Mouse (Mus musculus) midbrain, embryonic 14.5 days (tissue): Measurements from ENCODE around the gene Rnf145. TPM values are rescaled to one million over a fixed set of nuclear protein-coding genes. Genes with fewer than 3 reads are reported as not detected.

Experiments
- ATAC-seq: fragments of 200-750 bp; cut with Nextera tagmentation; 2 replicates; pipeline ENCODE4 v1.8.0; 2017; ENCODE audit warnings: moderate number of reproducible peaks, moderate library complexity; ENCODE audit not compliant: low FRiP score, low TSS enrichment
- DNase-seq: peaks from one replicate; pipeline ENCODE4 v3.0.0-alpha.2; 2015
- H3K27ac ChIP-seq: fragments of 300-500 bp; sonication (generic); replicated peaks from 2 replicates; pipeline ENCODE4 v1.5.1; 2014; ENCODE audit warnings: mild to moderate bottlenecking, low read depth, low read length, moderate library complexity
- H3K27me3 ChIP-seq: fragments of 300-500 bp; sonication (generic); 2 replicates; pipeline ENCODE4 v1.6.1; 2014; ENCODE audit warnings: low read length, control low read depth, mixed read lengths; ENCODE audit not compliant: control insufficient read depth, insufficient read depth
- H3K36me3 ChIP-seq: fragments of 300-500 bp; sonication (generic); 2 replicates; pipeline ENCODE4 v1.6.1; 2014; ENCODE audit warnings: low read length, control low read depth; ENCODE audit not compliant: control insufficient read depth, insufficient read depth
- H3K4me1 ChIP-seq: fragments of 300-500 bp; sonication (generic); 2 replicates; pipeline ENCODE4 v1.6.1; 2014; ENCODE audit warnings: mild to moderate bottlenecking, antibody characterized with exemption, low read length, control low read depth; ENCODE audit not compliant: control insufficient read depth, insufficient read depth
- H3K4me2 ChIP-seq: fragments of 300-500 bp; sonication (generic); 2 replicates; pipeline ENCODE4 v1.6.1; 2014; ENCODE audit warnings: mild to moderate bottlenecking, low read length, moderate library complexity
- H3K4me3 ChIP-seq: fragments of 300-500 bp; sonication (generic); replicated peaks from 2 replicates; pipeline ENCODE4 v1.5.1; 2014; ENCODE audit warnings: low read depth, low read length
- H3K9ac ChIP-seq: fragments of 300-500 bp; sonication (generic); replicated peaks from 2 replicates; pipeline ENCODE4 v1.6.1; 2014; ENCODE audit warnings: mild to moderate bottlenecking, low read length, moderate library complexity
- H3K9me3 ChIP-seq: fragments of 300-500 bp; sonication (generic); 2 replicates; pipeline ENCODE4 v1.6.1; 2016; ENCODE audit warnings: low read length, control low read depth, mixed read lengths; ENCODE audit not compliant: control insufficient read depth
- WGBS: fragments of 180-500 bp; shearing (Covaris S2); extraction: QIAGEN DNeasy Blood & Tissue Kit; methylation state at CpG from one replicate; pipeline ENCODE4 v1.1.7; 2014; 5-methylcytosine and 5-hydroxymethylcytosine counted together
- polyA plus RNA-seq: library from polyadenylated mRNA; unstranded; fragments of >200 nt; fragmentation: Nextera tagmentation; extraction: Ambion mirVana; gene quantifications from 2 replicates; pipeline ENCODE4 v1.2.1, GENCODE M21; 2014

Gene Rnf145
- polyA plus RNA-seq, 1 experiment from 2014 or later: 134 TPM

GRCm38 (mm10) chr11:44574391-44574790 is 55.6 kb downstream of the Rnf145 start:
- Histone ChIP-seq H3K27me3 (no peaks in the 10 kb centered on the region), H3K4me2 (no peak overlapping the region), H3K9me3 (no peaks in the 10 kb centered on the region), H3K4me1 (no peaks in the 10 kb centered on the region), H3K27ac (no peak overlapping the region), H3K4me3 (no peak overlapping the region), H3K9ac (no peak overlapping the region), H3K36me3 (peaks cover 3% of the 10 kb centered on the region; the same call in 1 of the 2 replicates)
- ATAC-seq: no peak
- DNase-seq: no peak
- WGBS: 95% methylated on average over 8 of the region's 8 CpGs

GRCm38 (mm10) chr11:44574820-44575219 is 56.1 kb downstream of the Rnf145 start:
- 94% methylated on average over 5 of the region's 5 CpGs for whole genome bisulfite sequencing
- Histone ChIP-seq H3K36me3 (no peaks in the 10 kb centered on the region), H3K27ac (no peak overlapping the region), H3K9ac (no peak overlapping the region), H3K4me1 (no peaks in the 10 kb centered on the region), H3K9me3 (no peaks in the 10 kb centered on the region), H3K4me2 (no peak overlapping the region), H3K4me3 (no peak overlapping the region), H3K27me3 (no peaks in the 10 kb centered on the region)
- DNase-seq: no peak
- no peak for ATAC-seq

DNA sequence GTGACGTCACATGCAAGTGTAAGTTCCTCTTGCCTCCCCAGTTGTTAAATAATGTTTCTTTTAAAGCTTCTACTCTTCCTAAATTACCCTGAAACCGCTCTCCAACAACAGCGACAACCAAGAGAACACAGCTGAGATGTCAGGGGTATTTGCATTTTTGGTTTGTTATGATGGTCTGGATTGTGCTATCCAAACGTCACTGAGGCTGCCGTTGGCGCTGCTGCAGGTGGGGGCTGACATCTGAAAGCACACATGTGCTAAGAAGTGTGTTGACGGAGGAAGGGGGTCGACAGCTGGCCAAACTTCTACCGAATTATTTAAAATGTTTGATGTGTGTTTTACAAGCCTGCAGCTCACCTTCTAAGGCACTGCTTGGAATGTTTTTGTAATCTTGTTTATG is 59.1 kb downstream of the Rnf145 start:
- no peak overlapping the region for H3K27ac ChIP-seq
- no peaks in the 10 kb centered on the region for H3K27me3 ChIP-seq
- H3K36me3 ChIP-seq: no peaks in the 10 kb centered on the region
- ATAC-seq (no peak), DNase-seq (no peak)
- no peak overlapping the region for H3K9ac ChIP-seq
- H3K4me3 ChIP-seq: no peak overlapping the region
- H3K4me2 ChIP-seq: no peak overlapping the region
- 86% methylated on average over 9 of the region's 9 CpGs for WGBS
- no peaks in the 10 kb centered on the region for H3K9me3 ChIP-seq
- H3K4me1 ChIP-seq: no peaks in the 10 kb centered on the region

DNA sequence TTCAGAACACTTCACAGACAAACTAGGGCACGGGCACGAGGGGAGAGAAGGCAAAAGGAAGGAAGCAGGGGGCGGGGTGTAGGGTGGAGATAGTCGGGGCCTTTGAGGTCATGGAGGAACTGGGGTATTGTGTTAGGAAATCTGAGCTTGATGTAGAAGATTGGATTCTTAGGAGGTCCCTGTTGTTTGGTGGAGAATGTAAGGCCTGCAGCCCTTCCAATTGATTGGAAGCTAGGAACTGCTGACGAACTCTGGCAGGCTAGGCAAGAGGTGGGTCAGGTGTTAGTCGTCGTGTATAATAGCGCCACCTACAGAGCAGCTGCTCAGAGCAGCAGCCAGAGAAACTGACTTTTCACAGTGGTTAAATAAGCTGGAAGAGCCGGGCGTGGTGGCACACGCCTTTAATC is 62.5 kb downstream of the Rnf145 start:
- Histone ChIP-seq H3K9me3 (no peaks in the 10 kb centered on the region), H3K27me3 (no peaks in the 10 kb centered on the region), H3K27ac (no peak overlapping the region), H3K4me3 (no peak overlapping the region), H3K4me2 (no peak overlapping the region), H3K36me3 (no peaks in the 10 kb centered on the region), H3K4me1 (no peaks in the 10 kb centered on the region), H3K9ac (no peak overlapping the region)
- DNase-seq: peak; percentile 38
- no peak for ATAC-seq
- 39% methylated on average over 11 of the region's 11 CpGs for WGBS

DNA sequence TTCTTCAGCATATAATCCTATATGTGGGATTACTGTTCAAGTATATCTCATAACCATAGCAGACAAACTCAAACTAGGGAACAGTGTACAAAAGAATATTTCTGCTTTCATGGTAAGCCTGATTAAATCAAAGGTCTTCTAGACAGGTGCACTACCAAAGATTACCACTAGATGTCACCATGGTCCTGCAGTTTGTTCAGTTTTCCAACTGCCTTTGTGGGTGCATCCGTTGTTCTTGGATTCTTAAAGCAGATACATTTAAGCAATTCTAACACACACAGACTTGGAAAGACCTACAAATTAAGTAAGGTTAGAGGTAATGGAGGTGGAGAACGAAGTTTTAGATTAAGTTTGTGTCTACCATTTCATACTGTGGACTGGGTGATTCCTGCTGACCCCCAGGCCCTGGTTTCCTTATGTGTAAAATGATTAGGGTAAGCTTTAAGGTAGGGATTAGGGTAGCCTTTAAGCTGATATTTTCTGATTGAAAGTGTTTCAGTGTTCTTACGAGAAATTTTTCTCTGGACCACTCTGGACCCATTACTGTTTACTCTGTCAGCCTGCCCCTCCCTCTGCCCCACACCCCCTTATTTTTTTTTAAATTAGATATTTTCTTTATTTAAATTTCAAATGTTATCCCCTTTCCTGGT is 67.4 kb downstream of the Rnf145 start:
- no peak overlapping the region; the same call in 1 of the 2 replicates for H3K9ac ChIP-seq
- H3K4me3 ChIP-seq: no peak overlapping the region
- H3K27me3 ChIP-seq: no peaks in the 10 kb centered on the region
- H3K36me3 ChIP-seq: no peaks in the 10 kb centered on the region
- H3K27ac ChIP-seq: 0 out of 2 replicates have a peak overlapping the region, but pooled peaks have one; percentile 32
- no peaks in the 10 kb centered on the region for H3K9me3 ChIP-seq
- WGBS: 14% methylated on average over 3 of the region's 3 CpGs
- no peaks in the 10 kb centered on the region for H3K4me1 ChIP-seq
- no peak overlapping the region for H3K4me2 ChIP-seq
- DNase-seq (peak; percentile 95), ATAC-seq (peak; percentile 57; the same call in 1 of the 2 replicates)

DNA sequence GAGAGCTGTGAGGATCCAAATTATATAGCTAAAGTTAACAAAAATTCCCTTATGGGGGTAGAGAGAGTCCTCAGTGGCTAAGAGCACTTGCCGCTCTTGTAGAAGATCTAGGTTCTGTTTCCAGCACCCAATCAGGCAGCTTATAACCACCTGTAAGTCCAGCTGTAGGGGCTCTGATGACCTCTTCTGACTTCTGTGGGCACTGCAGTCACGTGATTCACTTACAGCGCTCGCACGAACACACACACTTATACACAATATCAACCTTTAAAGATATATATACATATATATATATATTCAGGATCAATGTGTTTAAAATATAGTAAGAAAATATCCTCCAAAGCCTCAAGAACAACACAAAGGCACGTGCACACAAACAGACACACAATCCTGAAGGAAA is 74.3 kb downstream of the Rnf145 start:
- H3K36me3 ChIP-seq: no peaks in the 10 kb centered on the region
- no peak for DNase-seq
- no peak overlapping the region for H3K4me3 ChIP-seq
- H3K9ac ChIP-seq: no peak overlapping the region
- H3K4me2 ChIP-seq: no peak overlapping the region
- WGBS: 94% methylated on average over 6 of the region's 6 CpGs
- H3K27me3 ChIP-seq: no peaks in the 10 kb centered on the region
- no peak for ATAC-seq
- no peak overlapping the region for H3K27ac ChIP-seq
- no peaks in the 10 kb centered on the region for H3K9me3 ChIP-seq
- H3K4me1 ChIP-seq: no peaks in the 10 kb centered on the region

DNA sequence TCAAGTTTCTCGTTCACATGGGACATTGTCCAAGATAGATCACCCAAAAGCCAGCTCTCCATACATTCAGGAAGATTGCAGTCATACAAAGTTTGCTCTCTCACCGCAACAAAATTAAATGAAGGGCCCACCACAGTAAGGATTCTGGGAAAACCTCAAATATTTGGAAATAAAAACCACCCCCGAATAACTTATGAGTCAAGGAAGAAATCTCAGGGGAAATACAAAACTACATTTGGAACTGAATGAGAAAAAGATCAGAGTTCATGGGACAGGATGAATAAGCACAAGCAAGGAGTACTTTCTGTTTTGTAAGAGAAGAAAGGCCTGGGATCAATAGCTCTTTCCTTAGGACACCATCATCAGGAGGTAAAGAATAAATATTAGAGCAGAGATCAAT is 76.0 kb downstream of the Rnf145 start:
- Histone ChIP-seq H3K4me1 (no peaks in the 10 kb centered on the region), H3K9me3 (no peaks in the 10 kb centered on the region), H3K27me3 (no peaks in the 10 kb centered on the region), H3K9ac (no peak overlapping the region), H3K36me3 (no peaks in the 10 kb centered on the region), H3K4me2 (no peak overlapping the region), H3K27ac (no peak overlapping the region), H3K4me3 (no peak overlapping the region)
- ATAC-seq: no peak
- WGBS: 90% methylated on average over 3 of the region's 3 CpGs
- no peak for DNase-seq

GRCm38 (mm10) chr11:44606881-44607280 is 88.1 kb downstream of the Rnf145 start:
- Histone ChIP-seq H3K27ac (no peak overlapping the region), H3K4me2 (no peak overlapping the region), H3K36me3 (no peaks in the 10 kb centered on the region), H3K9me3 (no peaks in the 10 kb centered on the region), H3K27me3 (peaks cover 8% of the 10 kb centered on the region), H3K4me3 (no peak overlapping the region), H3K4me1 (peaks cover 8% of the 10 kb centered on the region; the same call in 1 of the 2 replicates), H3K9ac (no peak overlapping the region)
- ATAC-seq: no peak
- WGBS: 86% methylated on average over 8 of the region's 8 CpGs
- no peak for DNase-seq

GRCm38 (mm10) chr11:44608646-44609045 is 89.9 kb downstream of the Rnf145 start:
- no peaks in the 10 kb centered on the region for H3K36me3 ChIP-seq
- H3K27me3 ChIP-seq: peaks cover 21% of the 10 kb centered on the region
- no peak for DNase-seq
- ATAC-seq: no peak
- 86% methylated on average over 11 of the region's 11 CpGs for WGBS
- H3K4me2 ChIP-seq: no peak overlapping the region
- no peaks in the 10 kb centered on the region for H3K9me3 ChIP-seq
- no peak overlapping the region for H3K9ac ChIP-seq
- H3K4me3 ChIP-seq: no peak overlapping the region
- peaks cover 18% of the 10 kb centered on the region for H3K4me1 ChIP-seq
- no peak overlapping the region for H3K27ac ChIP-seq
